Mouse (Mus musculus) bone marrow, adult 2 months (tissue): ENCODE measurements at regions not wholly inside any gene's neighbourhood (a gene's known extent, or its start where the extent isn't known, plus 50 kb on each side); places are given as distances from the start of the nearest gene placed in this dataset.

Source experiments
- CTCF ChIP-seq: fragments of 200-500 bp; IDR thresholded peaks from 2 replicates; pipeline ENCODE4 v1.5.1; 2011; ENCODE audit warnings: low read length, control low read depth; ENCODE audit not compliant: control insufficient read depth, insufficient read depth
- POLR2A ChIP-seq: fragments of 200-500 bp; IDR thresholded peaks from 2 replicates; pipeline ENCODE4 v1.6.1; 2011; ENCODE audit warnings: low read depth, mild to moderate bottlenecking, control low read depth, low read length, borderline replicate concordance; ENCODE audit not compliant: control insufficient read depth

DNA sequence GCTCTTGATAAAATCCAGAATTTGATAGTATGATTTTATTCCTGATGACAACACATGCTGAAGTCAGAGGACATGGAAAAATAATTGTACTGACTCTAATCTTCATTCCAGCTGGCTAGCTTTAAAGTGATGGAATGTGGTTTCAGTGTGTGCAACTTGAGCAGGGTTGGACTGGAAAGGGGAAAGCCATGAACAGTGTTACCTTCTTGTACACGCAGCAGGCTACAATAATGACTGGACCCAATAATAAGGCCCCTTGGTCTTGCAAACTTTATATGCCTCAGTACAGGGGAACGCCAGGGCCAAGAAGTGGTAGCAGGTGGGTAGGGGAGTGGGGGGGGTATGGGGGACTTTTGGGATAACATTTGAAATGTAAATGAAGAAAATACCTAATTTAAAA, 90.8 kb upstream of the B430305J03Rik start:
- TF ChIP-seq POLR2A = no peak
- no peak for TF ChIP-seq CTCF
